Mouse (Mus musculus) right cerebral cortex, postnatal 4 days (tissue): Measurements from ENCODE around the gene St7l.
"Not testable (repeated sequence)": the region's sequence is repeated elsewhere in the genome, so short reads cannot be mapped to it uniquely, and the experiment has no call there.

ENCODE experiments used
- DNase-seq: peaks from one replicate; pipeline ENCODE4 v3.0.0-alpha.2; 2022

Gene St7l

DNA sequence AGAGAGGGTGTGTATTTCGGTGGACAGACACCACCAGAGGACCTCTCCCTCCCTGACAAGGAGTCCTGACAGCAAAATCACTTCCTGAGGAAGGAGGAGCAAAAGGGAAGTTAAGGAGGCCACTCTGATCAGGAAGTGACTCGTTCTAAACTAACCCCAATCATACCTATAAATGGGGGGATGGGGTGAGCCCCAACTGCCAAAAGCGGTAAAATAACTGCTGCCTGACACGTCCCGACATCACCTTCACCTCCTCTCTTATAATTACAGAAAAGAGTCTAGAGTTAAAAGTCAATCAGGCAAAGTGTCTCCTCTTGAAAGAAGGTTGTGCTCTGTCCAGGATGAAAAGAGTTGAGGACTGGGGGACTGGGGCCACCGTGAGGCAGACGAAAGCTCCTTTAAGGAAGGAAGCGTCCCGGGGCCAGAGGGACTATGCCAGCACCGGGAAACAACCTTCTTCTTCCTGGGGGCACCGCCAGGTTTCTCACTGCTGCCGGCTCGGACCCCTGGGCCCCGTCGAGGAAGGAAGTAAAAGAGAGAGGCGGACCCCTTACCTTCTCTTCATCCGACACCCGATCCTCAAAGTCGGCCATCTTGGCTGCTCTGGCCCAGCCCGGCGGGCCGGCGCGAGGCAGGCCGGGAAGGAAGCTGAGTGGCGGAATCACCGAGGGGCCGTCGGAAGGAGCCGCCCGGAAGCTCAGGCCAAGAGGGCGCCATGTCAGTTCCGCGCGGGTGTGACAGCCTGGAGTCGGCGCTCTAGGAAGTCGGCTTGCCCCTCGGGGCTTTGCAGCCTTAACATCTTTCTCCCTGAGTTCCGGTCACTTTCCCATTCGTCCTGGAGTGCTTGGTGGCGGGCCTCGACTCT is at the start of gene St7l, which contains the start of gene Capza1:
St7l (plus strand) TSS at position 220 of the 865 bp plus-strand sequence.
Capza1 (minus strand) TSS at position 720 of the 865 bp plus-strand sequence.
- peak; percentile 84 for DNase-seq

GRCm38 (mm10) chr3:104814746-104815145 is 49.1 kb upstream of the St7l start:
- no peak for DNase-seq

DNA sequence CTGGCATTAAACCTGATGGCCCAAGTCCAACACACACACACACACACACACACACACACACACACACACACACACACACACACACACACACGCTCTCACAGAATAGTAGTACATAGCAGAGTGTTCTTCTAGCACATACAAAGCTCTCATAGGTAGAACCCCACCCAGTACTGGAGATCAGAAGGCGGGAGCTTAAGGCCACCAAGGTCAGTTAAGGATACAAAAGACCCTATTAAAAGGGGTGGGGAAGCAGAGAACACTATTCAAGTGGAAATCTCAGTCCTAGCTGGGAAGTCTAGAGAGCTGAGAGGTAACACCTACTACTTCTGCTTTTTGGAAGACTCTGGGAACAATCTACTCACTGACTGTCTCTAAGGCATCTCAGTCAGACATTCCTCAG is 48.5 kb upstream of the St7l start:
- DNase-seq: no peak

DNA sequence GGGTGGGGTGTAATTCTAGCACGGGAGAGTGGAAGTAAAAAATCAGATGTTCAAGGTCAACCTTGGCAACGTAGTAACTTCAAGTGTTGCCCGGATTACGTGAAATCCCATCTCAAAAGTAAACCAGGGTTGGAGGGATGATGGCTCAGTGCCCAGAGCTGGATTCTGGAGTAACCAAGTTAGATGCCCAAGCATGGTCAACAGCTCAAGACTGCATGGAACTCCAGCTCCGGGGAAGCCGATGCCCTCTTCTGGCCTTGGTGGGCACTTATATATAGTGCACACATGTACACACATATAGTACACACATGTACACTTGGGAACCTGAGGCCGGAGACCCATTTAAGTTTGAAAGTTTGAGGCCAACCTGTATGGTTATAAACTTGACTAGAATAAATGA is 47.7 kb upstream of the St7l start:
- DNase-seq: no peak

DNA sequence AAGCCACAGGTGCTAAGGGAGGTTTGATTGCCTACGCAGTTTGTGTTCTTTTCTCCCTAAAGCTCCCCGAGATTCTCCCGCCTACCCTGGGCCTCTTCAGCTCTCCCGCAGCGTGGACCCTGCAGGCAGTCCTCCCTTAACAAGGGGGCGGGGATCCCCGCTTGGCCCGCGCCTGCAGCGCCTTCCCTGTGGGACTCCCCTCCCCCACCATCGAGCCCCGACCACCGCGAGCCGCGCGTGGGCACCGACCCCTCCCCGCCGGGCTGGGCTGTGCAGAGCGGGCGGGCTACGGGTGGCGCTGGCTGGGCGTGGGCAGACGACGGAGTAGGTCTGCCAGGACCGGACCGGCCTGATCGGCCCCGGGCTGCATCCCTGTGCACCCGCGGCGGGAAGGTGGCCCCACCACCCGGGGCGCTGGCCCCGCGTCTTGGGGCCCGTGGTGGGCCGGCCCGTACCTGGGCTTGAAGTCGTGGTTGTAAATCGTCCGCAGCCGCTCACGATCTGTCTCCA is 46.3 kb upstream of the St7l start:
- peak; percentile 68 for DNase-seq

DNA sequence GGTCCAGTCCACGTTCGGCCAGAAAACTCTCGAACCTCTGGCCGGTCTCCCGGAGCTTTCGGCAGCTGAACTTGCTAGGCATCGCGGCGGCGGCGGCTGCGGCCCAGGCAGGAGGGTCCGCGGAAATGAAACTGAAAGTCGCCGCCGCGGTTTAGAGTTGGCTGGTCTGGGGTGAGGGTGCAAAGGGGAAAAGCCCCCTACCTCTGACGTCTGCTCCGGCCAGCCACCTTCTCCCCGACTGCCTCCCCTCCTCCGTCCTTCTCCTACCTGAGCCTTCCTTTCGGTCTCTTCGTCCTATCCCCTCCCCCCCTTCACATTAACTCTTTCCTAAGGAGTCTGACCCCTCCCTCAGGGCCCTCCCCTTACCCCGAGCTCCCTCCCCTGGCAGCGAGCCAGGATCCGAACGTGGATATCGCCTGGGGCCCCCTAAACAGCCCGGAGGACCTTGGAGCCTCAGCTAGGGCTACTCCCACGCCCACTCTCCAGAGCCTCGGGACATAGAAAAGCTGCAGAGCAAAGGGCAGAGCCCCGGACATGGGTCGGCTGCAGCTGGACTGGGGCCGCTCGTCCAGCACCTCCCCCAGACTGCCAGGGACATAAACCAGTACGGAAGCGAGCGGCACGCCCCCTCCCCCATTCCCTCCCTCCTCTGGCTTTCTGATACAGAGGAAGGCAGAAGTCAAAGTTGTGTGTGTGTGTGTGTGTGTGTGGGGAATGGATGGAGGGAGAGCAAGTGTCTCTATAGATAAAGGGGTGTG is 45.6 kb upstream of the St7l start, which contains the start of gene Mov10:
Mov10 (minus strand) TSS at position 573 of the 758 bp plus-strand sequence.
- peak; percentile 60 for DNase-seq

- DNase-seq: no peak
These were observed 45.1 kb upstream of the St7l start for GRCm38 (mm10) chr3:104818749-104819134.

- DNase-seq: no peak
These were observed 43.4 kb upstream of the St7l start for GRCm38 (mm10) chr3:104820426-104820825.

- DNase-seq: no peak
These were observed 41.4 kb upstream of the St7l start for GRCm38 (mm10) chr3:104822413-104822812.

GRCm38 (mm10) chr3:104835797-104836196 is 28.0 kb upstream of the St7l start:
- no peak for DNase-seq

- DNase-seq: no peak
These were observed 22.8 kb upstream of the St7l start for GRCm38 (mm10) chr3:104841049-104841448.

DNA sequence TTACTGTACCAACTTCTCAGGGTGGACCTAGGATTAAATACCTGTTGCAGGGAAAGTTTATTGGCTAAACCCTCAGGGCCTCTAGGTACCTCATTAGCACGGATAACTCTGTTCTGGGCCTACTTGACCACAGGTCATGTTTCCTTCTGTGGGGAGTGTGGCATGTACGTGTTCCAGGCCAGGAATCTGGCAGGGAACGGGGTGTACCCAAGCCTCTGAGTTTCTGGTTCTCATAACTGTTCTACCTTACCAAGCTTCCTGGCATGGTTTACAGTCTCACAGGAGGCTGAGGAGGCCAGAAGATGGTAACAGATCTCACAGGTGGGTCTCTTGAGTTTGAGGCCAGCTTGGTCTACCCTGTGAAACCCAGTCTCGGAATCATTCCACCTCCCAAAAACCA is 17.2 kb upstream of the St7l start:
- no peak for DNase-seq

DNA sequence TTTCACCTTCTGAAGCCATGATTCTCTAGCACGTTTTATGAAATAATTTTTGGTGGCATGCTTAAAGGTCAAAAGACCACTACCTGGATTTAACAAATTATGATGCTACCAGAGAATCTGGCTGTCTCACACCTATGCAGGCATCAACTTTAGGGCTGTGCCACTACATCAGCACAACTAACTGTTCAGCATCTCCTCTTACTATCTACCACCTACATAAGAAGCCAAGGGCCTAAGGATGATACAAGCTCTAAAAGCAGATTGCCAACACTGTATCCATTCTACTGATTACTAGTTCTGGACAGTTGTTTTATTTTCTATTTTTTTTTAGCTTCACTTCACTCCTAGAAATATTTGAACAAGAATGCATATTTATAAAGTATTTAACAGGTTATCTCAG is 9.3 kb upstream of the St7l start:
- no peak for DNase-seq

- no peak for DNase-seq
These were observed 8.9 kb upstream of the St7l start for GRCm38 (mm10) chr3:104854866-104855265.

DNA sequence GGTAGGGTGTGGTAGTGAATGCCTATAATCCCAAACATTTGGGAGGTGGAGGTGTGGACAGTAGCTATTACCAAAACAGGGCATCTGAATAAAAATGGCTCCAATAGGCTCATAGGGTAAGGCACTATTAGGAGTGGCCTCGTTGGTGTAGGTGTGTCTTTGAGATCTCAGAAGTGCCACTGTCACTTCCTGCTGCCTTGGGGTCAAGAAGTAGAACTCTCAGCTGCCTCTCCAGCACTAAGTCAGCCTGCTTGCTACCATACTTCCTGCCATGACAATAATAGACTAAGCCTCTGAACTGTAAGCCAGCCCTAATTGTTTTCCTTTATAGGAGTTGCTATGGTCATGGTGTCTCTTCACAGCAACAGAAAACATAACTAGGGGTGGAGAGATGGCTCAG is 7.7 kb upstream of the St7l start:
- DNase-seq: no peak

DNA sequence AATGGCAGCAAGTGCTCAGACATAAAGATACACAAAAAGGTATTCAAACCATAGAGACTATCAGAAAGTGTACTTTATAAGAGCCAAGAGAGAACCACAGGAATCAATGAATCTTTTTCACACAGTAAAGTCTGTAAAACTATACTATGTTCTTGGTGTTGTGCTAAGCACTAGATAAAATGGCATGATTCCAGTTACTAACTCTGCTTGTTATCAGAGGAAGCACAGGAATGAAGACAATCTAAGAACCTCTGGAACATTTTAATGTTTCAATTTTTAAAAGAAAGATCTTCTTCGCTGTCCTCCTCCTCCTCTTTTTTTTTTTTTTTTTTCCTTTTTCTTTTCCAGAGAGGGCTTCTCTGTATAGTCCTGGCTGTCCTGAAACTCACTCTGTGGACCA is 5.2 kb upstream of the St7l start:
- DNase-seq: no peak

DNA sequence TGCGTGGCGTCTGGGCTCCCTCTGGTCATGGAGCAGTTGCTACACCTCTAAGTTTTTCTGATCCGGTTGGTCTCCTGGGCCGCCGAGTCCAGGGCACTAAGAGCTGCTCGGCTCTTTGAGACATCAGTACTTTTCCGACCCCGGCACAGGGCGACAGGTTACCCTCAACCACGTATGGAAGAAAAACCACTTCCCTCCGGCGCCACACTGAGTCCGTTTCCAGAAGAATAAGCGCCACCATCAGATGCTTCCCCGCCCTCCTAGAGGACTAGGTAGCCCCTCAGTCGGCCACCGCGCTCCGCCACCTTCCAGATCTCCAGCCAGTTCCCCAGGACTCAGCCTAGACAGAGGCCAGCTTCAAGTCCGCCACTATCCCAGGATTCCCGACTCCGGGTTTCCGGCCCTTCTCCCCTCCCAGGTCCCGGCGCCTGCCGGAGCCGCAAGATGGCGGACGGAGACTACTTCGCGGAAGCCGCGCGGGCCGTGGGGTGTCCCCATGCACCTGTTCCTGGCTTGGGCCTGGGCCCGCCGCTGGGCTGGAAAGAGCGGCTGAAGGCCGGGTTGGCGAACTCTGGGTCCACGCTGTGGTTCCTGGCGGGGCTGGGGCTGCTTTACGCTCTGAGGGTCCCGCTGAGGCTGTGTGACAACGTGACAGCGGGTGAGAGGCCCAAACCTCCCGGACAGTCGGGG is 991 bp downstream of the St7l start:
- peak; percentile 83 for DNase-seq

DNA sequence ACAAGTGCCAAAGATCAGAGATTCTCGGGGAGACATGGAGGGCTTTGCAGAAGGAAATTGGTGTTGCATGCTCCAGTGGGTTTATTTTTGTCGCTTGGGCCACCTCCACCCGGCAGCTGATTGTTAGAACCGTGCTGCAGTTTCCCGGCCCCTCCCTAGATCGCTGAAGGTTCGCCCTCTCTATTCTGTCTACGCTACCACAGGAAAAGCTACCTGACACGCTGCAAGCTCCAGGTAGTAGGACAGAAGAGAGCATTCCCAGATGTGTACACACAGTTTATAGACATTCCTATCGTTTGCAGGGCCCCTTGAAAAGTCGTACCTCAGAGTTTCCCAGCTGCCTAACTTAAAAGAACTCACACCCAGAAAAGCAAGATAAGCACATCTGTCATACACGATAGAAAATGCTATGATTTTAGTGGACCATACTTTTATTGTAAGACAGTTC is 1.6 kb downstream of the St7l start:
- no peak for DNase-seq

DNA sequence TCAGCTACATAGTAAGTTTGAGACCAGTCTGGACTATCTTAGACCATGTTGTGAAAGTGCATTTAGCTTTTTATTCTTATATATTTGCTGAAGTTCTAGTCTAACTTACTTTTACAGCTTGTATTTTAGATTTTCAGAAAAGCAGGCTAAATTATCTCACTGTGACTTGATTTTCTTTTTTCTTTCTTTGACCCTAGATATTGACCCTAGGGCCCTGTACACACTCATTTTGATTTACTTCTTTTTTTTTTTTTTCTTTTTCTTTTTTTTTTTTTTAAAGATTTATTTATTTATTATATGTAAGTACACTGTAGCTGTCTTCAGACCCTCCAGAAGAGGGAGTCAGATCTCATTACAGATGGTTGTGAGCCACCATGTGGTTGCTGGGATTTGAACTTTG is 2.9 kb downstream of the St7l start:
- DNase-seq: not testable (repeated sequence)

- DNase-seq: no peak
These were observed 5.8 kb downstream of the St7l start for GRCm38 (mm10) chr3:104869611-104870010.

GRCm38 (mm10) chr3:104888585-104888984 is 24.8 kb downstream of the St7l start:
- DNase-seq: no peak

GRCm38 (mm10) chr3:104896141-104896540 is 32.3 kb downstream of the St7l start:
- DNase-seq: peak; percentile 11

DNA sequence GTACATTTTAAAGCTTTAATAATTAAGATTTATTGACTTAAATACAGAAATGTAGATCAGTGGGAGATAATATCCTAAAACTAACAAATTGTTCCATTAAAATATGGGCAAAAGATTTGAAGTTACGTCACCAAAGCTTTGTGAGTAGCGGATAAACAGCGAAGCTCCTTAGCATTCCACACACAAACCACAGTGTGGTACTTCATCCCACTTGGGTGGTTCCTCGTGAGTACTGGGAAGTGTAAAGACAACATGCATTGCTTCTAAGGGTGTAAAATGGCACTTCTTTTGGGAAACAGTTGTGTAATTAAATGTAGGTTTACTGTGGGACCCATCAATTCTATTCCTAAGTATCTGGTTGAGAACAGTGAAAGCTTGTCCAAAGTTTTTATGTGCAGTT is 37.3 kb downstream of the St7l start:
- DNase-seq: no peak
